Mouse (Mus musculus) hindlimb bud, embryonic 11.5 days (tissue): Measurements from ENCODE around the gene Hspbap1.
A peak's percentile ranks its signal among the peaks of the same experiment; 100 is the strongest.

Source experiments
- DNase-seq: peaks from one replicate; pipeline ENCODE4 v3.0.0-alpha.2; 2012; ENCODE audit warnings: low read depth, low spot score; ENCODE audit errors: extremely low spot score

The Hspbap1 gene

DNA sequence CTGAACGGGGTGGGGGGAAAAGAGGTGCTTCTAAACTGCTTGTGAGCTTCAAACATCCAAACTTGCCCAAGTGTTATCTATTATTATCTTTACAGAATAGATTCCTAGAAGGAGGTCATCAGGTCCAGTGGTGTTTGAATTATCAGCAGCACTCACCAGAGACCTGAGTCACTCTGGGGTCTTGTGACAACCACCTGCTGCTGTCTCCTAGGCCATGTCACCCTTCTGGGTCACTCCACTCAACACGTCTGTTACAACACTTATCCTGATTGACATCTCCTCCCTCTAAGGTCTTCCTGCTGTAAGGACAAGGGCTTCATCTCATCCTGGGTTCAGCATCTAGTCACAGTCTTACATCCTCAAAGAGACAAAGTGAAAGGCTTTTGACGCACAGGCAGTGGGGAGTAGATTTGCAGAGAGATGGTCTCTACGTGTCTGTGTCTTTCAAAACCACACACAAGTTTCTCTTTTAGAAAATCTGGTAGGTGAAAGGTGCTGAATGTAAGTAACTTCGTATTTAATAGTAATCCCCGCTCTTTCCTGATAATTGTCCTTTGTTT, 21.9 kb downstream of the Hspbap1 start:
- DNase-seq, result no peak

DNA sequence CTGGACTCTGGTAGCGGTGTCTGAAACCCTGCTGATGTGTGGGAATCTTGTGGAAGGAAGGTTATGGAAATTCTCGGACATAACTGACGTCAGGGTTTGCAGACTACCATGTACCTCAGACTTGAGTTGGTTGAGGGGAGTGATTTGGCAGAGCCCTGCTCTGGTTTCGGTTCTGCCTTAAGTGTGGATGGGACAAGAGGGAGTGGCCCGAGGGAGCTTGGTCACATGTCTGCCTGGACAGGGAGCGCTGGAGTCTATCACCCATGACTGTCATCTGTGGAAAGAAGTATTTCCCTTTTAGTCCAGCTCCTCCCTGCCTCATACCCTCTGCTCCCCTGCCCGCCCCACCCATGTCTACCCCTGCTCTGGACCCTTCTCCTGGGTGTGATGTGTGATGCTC, 32.0 kb downstream of the Hspbap1 start:
- DNase-seq, result no peak

DNA sequence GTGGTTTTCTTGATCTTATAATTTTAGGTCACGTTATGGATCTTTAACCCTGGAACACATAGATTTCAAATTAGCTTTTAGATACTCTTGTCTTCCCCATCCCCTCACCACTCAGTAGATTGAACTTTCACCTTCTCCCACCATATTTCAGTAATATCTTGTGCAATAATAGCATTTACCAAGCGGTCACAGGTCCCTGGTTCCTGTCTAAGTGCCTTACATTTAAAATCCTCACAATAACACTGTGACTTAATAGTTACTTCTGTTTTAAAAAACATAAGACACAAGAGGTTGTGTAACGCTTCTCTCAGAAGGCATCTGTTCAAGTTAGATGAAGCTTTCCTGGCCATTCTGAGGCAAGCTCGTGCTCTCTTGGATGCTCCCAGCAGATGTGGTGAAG, 33.5 kb downstream of the Hspbap1 start:
- DNase-seq, result no peak

DNA sequence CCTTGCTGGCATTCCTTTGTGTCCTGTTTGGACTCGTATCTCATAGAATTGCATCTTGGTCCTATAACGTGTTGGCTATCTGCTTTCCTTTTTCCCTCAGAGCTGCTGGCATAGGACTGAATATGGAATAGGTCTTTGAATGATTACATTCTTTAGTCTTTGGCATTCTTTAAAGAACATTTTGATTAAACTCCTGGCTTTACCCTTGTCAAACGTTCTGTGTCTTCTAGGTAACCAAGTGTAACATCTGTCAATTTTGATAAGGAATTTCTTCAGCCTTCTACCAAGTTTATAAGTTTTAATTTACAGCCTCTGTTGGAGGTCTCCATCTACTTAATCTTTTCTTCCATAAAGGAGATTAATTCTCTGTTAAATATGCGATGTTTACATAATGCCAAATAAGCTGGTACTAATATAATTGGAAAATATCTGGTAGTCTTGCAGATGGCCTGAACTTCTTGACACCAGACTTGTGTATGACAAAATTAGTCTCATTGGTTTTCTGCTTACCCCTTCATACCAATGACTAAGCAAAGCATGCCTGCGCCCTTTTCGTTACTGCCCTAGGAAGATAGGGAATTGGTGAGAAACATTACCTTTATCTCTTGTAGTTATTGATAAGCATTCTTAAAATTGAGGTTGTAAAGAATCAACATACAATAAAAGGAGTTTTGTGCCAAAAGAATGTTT, 36.9 kb downstream of the Hspbap1 start:
- no peak for DNase-seq

DNA sequence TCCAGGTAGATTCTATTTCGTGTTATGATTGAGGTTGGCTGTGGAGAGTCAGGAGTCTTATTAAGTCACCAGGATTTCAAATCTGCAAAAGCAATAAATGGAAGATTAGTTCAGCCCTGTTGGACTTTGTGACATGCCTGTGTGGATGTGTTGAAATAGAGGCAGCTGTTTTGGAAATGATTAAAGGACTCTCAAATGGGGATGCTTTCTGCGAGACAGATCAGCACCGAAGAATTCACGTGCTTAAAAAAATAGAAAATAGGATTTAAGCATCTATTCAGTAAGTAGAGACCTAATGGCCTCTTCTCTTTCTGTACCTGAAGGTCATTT, 37.5 kb downstream of the Hspbap1 start:
- DNase-seq, result no peak

GRCm38 (mm10) chr16:35808838-35809237, 38.7 kb downstream of the Hspbap1 start:
- no peak for DNase-seq

DNA sequence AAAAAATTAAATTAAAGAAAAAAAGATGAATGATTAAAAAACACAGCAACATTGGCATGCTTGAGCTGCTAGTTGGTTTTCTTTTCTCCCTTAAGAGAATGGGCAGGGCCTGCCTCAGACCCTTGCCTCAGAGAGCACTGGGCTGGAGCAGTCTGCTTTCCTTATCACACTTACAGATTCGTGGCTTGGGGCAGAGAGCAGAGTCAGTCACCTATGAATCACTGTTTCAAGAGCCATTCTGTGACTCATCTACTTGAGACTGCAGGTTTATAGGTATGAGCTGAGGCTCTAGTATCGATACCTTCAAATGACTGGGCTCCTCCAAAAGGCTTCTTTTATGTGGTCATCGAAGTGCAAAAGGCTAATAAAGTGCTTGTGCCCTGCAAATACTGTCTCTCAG, 42.9 kb downstream of the Hspbap1 start:
- no peak for DNase-seq

GRCm38 (mm10) chr16:35817255-35818089, 47.3 kb downstream of the Hspbap1 start:
- peak; percentile 30 for DNase-seq

DNA sequence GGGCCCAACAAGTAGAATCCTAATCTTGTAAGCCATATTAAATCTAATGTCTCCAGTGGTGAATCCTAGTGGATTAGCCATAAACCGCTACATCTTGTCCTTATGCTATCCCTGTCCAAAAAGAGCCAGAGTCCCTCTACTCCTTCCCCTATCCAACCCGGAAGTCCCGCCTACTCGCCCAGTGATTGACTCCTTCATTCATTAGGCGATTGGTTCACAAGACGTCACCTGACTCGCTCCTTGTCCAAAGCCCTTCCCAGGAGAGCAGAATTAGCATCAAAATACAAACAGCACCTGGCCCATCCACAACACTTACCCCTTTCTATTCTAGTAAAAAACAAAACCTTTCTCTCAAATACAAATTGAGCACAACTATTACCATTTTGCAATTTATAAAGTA, 59.8 kb downstream of the Hspbap1 start:
- DNase-seq, result no peak

GRCm38 (mm10) chr16:35832926-35833325, 62.8 kb downstream of the Hspbap1 start:
- no peak for DNase-seq

DNA sequence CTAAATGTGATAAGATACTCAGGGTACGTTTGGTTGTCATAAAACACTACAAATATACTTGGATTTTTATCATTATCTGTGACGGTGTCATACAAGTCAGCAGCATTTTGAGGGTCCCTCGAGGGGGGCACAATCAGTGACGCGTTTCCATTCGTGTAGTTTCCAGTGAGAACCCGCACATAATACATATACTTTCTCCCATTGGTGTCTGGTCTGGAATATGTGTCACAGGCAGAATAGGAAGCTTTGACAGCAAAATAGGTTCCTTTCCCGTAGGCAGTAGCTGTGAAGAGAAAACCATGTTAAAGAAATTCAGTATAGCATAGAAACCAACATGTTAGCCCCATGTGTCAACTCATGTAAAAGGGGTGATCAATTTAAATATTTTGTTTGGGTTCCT, 64.5 kb downstream of the Hspbap1 start:
- DNase-seq, result no peak

DNA sequence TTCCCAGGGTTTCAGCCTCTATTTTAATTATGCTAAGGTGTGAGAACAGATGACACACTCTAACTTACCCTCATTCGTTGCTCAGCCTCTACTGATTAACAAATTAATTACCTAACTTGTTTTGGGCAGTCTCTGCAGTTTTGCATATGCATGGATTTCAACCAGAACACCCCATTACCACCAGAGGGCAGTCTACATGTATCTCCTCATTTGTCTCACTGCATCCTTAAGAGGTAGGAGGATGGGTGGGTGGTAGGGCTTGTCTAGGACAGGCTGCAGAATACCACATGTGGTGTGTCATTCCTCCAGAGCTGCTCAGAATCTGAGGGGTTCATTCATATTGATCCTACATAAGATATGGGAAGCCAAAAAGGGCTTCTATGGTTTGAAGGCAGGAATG, 69.5 kb downstream of the Hspbap1 start:
- no peak for DNase-seq

DNA sequence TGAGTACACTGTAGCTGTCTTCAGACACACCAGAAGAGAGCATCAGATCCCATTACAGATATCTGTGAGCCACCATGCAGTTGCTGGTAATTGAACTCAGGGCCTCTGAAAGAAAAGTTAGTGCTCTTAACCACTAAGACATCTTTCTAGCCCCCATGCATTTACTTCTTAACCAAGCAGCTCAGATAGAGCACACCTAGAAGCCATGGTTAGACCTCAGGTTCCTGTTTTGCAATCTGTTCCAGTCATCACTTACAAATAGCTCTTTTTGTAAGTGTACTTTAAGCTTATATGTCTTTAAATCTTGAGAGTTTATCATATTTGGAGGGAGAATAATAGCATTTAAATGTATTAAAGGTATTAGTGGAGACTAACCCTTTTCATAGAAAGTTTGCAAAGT, 77.0 kb downstream of the Hspbap1 start:
- DNase-seq, result no peak

- DNase-seq, result no peak
Measured at GRCm38 (mm10) chr16:35855846-35856245, 85.7 kb downstream of the Hspbap1 start.

DNA sequence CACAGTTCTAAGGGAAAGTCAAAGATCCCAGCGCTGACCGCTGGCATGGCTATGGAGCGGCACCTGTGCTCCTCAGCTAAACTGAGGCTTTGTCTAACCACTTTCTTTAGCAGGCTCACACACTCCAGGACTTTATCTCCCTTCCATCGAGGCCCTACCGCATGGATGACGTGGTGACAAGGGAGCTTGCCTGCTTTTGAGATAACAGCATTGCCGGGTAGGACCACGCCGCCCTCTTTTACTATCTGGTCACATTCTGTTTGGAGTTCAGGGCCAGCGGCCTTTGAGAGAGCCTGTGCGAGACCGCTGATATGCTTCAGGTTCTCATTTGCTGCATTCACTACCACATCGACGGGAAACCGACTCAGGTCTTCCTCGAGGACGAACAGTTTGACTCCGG, 86.6 kb downstream of the Hspbap1 start:
- no peak for DNase-seq

DNA sequence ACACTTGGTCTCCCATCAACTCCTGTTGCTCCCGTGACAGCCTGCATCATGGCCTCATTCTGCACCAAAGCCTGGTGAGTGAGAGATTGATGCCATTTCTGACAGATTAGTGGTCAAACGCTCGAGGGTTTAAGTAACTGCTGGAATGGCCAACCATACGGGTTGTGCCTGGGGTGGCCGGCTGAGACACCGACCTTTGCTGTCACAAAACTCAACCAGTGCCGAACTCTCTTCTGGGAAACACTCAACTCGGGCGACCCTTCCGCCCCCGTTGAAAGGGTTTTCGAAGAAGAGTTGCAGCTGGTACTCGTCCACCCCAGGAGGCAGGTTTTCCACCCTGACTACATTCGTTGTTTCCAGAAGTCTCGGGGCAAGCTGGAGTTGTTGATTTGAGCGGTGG, 90.1 kb downstream of the Hspbap1 start:
- no peak for DNase-seq

GRCm38 (mm10) chr16:35862057-35862456, 91.9 kb downstream of the Hspbap1 start:
- DNase-seq, result no peak

- DNase-seq, result no peak
Measured at GRCm38 (mm10) chr16:35867726-35868125, 97.6 kb downstream of the Hspbap1 start.

GRCm38 (mm10) chr16:35869126-35869525, 99.0 kb downstream of the Hspbap1 start:
- no peak for DNase-seq

DNA sequence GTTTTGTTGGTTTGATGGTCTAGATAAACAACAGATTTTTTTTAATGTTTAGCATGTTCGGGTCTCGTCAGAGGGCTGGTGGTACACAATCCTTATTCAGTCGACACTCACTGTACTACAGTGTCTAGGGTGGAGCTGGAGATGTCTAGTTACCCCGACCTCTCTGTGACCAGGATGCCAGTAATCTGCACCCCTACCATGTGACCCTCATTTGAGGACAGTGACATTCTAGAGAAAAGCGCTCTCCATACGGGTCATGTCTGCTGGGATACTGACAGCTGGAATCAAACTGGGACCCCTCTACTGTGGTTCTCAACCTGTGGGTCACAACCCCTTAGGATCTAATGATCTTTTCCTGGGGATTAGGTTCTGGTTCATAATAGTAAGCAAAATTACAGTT, 99.5 kb downstream of the Hspbap1 start:
- DNase-seq, result no peak

- DNase-seq, result no peak
Measured at GRCm38 (mm10) chr16:35870581-35871047, 100.4 kb downstream of the Hspbap1 start.
